Mouse (Mus musculus) testis, adult 2 months (tissue): ENCODE data around the gene Tdp1. TPM values are rescaled to one million over a fixed set of nuclear protein-coding genes. Genes with fewer than 3 reads are reported as not detected.

Experiments used
- H3K27ac ChIP-seq: fragments of 200-500 bp; 2 replicates; pipeline ENCODE4 v1.5.1; 2012; ENCODE audit warnings: low read depth, low read length; ENCODE audit not compliant: control insufficient read depth, insufficient read depth
- H3K27me3 ChIP-seq: fragments of 200-500 bp; 2 replicates; pipeline ENCODE4 v1.6.1; 2012; ENCODE audit warnings: mild to moderate bottlenecking, low read length, moderate library complexity; ENCODE audit not compliant: control insufficient read depth, insufficient read depth
- H3K36me3 ChIP-seq: fragments of 200-500 bp; 2 replicates; pipeline ENCODE4 v1.6.1; 2012; ENCODE audit warnings: mild to moderate bottlenecking, low read length; ENCODE audit not compliant: control insufficient read depth, insufficient read depth
- H3K4me1 ChIP-seq: fragments of 200-500 bp; 2 replicates; pipeline ENCODE4 v1.6.1; 2012; ENCODE audit warnings: low read length; ENCODE audit not compliant: control insufficient read depth, insufficient read depth
- H3K4me3 ChIP-seq: fragments of 200-500 bp; 2 replicates; pipeline ENCODE4 v1.5.1; 2012; ENCODE audit warnings: low read depth, mild to moderate bottlenecking, low read length, moderate library complexity, mixed read lengths; ENCODE audit not compliant: control insufficient read depth
- CTCF ChIP-seq: fragments of 200-500 bp; IDR thresholded peaks from 2 replicates; pipeline ENCODE4 v1.5.1; 2012; ENCODE audit warnings: low read depth, mild to moderate bottlenecking, inconsistent platforms, low read length, moderate library complexity; ENCODE audit not compliant: control insufficient read depth, insufficient read depth, insufficient replicate concordance
- POLR2A ChIP-seq: fragments of 200-500 bp; IDR thresholded peaks from 2 replicates; pipeline ENCODE4 v1.6.1; 2012; ENCODE audit warnings: low read depth, mild to moderate bottlenecking, inconsistent platforms, low read length, moderate library complexity; ENCODE audit not compliant: control insufficient read depth
- polyA plus RNA-seq: library from polyadenylated mRNA; depleted of rRNA; stranded (reverse); fragments of >200 nt; gene quantifications from 2 replicates; pipeline ENCODE4 v1.2.3, GENCODE M21; 2012

The Tdp1 gene
- polyA plus RNA-seq, 1 experiment, result 95.7 TPM

- Histone ChIP-seq H3K4me3 (no peak overlapping the region), H3K27ac (no peak overlapping the region), H3K27me3 (no peaks in the 10 kb centered on the region), H3K4me1 (no peaks in the 10 kb centered on the region), H3K36me3 (no peaks in the 10 kb centered on the region)
- TF ChIP-seq CTCF (no peak), POLR2A (no peak)
Observed at GRCm38 (mm10) chr12:99873443-99873842, 10.9 kb upstream of the Tdp1 start.

GRCm38 (mm10) chr12:99874609-99875008 lies 9.7 kb upstream of the Tdp1 start:
- no peak for TF ChIP-seq CTCF
- TF ChIP-seq POLR2A, result no peak
- Histone ChIP-seq H3K27ac (no peak overlapping the region), H3K27me3 (no peaks in the 10 kb centered on the region), H3K4me3 (no peak overlapping the region), H3K4me1 (no peaks in the 10 kb centered on the region), H3K36me3 (no peaks in the 10 kb centered on the region)

- H3K4me3 ChIP-seq, result peak overlapping the region; percentile 95
- no peaks in the 10 kb centered on the region for H3K27me3 ChIP-seq
- H3K27ac ChIP-seq, result peak overlapping the region; percentile 84
- TF ChIP-seq POLR2A (peak; percentile 94), CTCF (no peak)
- peaks cover 6% of the 10 kb centered on the region for H3K4me1 ChIP-seq
- H3K36me3 ChIP-seq, result no peaks in the 10 kb centered on the region
Observed at GRCm38 (mm10) chr12:99883000-99883712, 1.2 kb upstream of the Tdp1 start.

GRCm38 (mm10) chr12:99883713-99884105 lies 608 bp upstream of the Tdp1 start:
- Histone ChIP-seq H3K4me1 (peaks cover 6% of the 10 kb centered on the region), H3K36me3 (no peaks in the 10 kb centered on the region), H3K4me3 (peak overlapping the region; percentile 95), H3K27ac (peak overlapping the region; percentile 84), H3K27me3 (no peaks in the 10 kb centered on the region)
- TF ChIP-seq CTCF, result no peak
- TF ChIP-seq POLR2A, result no peak

- no peak for TF ChIP-seq POLR2A
- no peak for TF ChIP-seq CTCF
- no peaks in the 10 kb centered on the region; the same call in 1 of the 2 replicates for H3K36me3 ChIP-seq
- H3K27me3 ChIP-seq, result no peaks in the 10 kb centered on the region
- H3K4me1 ChIP-seq, result peaks cover 6% of the 10 kb centered on the region
- H3K27ac ChIP-seq, result no peak overlapping the region
- peak overlapping the region; percentile 95 for H3K4me3 ChIP-seq
Observed at GRCm38 (mm10) chr12:99885282-99885901, 1.1 kb downstream of the Tdp1 start.

GRCm38 (mm10) chr12:99897846-99898245 lies 13.5 kb downstream of the Tdp1 start:
- Histone ChIP-seq H3K27ac (no peak overlapping the region), H3K27me3 (no peaks in the 10 kb centered on the region), H3K4me3 (no peak overlapping the region), H3K36me3 (peaks cover 1% of the 10 kb centered on the region), H3K4me1 (no peaks in the 10 kb centered on the region)
- TF ChIP-seq POLR2A (no peak), CTCF (no peak)

GRCm38 (mm10) chr12:99898248-99898870 lies 14.0 kb downstream of the Tdp1 start:
- Histone ChIP-seq H3K36me3 (peaks cover 1% of the 10 kb centered on the region), H3K4me3 (no peak overlapping the region), H3K27ac (no peak overlapping the region), H3K27me3 (no peaks in the 10 kb centered on the region), H3K4me1 (no peaks in the 10 kb centered on the region)
- TF ChIP-seq CTCF, result no peak
- TF ChIP-seq POLR2A, result no peak

- Histone ChIP-seq H3K4me3 (no peak overlapping the region), H3K36me3 (peaks cover 1% of the 10 kb centered on the region), H3K27ac (no peak overlapping the region), H3K4me1 (no peaks in the 10 kb centered on the region), H3K27me3 (no peaks in the 10 kb centered on the region)
- TF ChIP-seq CTCF (no peak), POLR2A (no peak)
Observed at GRCm38 (mm10) chr12:99899991-99900390, 15.7 kb downstream of the Tdp1 start.
